Mouse (Mus musculus) midbrain, embryonic 14.5 days (tissue): ENCODE data around the gene Slc9a2. TPM values are rescaled to one million over a fixed set of nuclear protein-coding genes. Genes with fewer than 3 reads are reported as not detected.

Experiments used
- ATAC-seq: fragments of 200-750 bp; cut with Nextera tagmentation; 2 replicates; pipeline ENCODE4 v1.8.0; 2017; ENCODE audit warnings: moderate number of reproducible peaks, moderate library complexity; ENCODE audit not compliant: low FRiP score, low TSS enrichment
- DNase-seq: peaks from one replicate; pipeline ENCODE4 v3.0.0-alpha.2; 2015
- H3K27ac ChIP-seq: fragments of 300-500 bp; sonication (generic); replicated peaks from 2 replicates; pipeline ENCODE4 v1.5.1; 2014; ENCODE audit warnings: mild to moderate bottlenecking, low read depth, low read length, moderate library complexity
- H3K27me3 ChIP-seq: fragments of 300-500 bp; sonication (generic); 2 replicates; pipeline ENCODE4 v1.6.1; 2014; ENCODE audit warnings: low read length, control low read depth, mixed read lengths; ENCODE audit not compliant: control insufficient read depth, insufficient read depth
- H3K36me3 ChIP-seq: fragments of 300-500 bp; sonication (generic); 2 replicates; pipeline ENCODE4 v1.6.1; 2014; ENCODE audit warnings: low read length, control low read depth; ENCODE audit not compliant: control insufficient read depth, insufficient read depth
- H3K4me1 ChIP-seq: fragments of 300-500 bp; sonication (generic); 2 replicates; pipeline ENCODE4 v1.6.1; 2014; ENCODE audit warnings: mild to moderate bottlenecking, antibody characterized with exemption, low read length, control low read depth; ENCODE audit not compliant: control insufficient read depth, insufficient read depth
- H3K4me2 ChIP-seq: fragments of 300-500 bp; sonication (generic); 2 replicates; pipeline ENCODE4 v1.6.1; 2014; ENCODE audit warnings: mild to moderate bottlenecking, low read length, moderate library complexity
- H3K4me3 ChIP-seq: fragments of 300-500 bp; sonication (generic); replicated peaks from 2 replicates; pipeline ENCODE4 v1.5.1; 2014; ENCODE audit warnings: low read depth, low read length
- H3K9ac ChIP-seq: fragments of 300-500 bp; sonication (generic); replicated peaks from 2 replicates; pipeline ENCODE4 v1.6.1; 2014; ENCODE audit warnings: mild to moderate bottlenecking, low read length, moderate library complexity
- H3K9me3 ChIP-seq: fragments of 300-500 bp; sonication (generic); 2 replicates; pipeline ENCODE4 v1.6.1; 2016; ENCODE audit warnings: low read length, control low read depth, mixed read lengths; ENCODE audit not compliant: control insufficient read depth
- WGBS: fragments of 180-500 bp; shearing (Covaris S2); extraction: QIAGEN DNeasy Blood & Tissue Kit; methylation state at CpG from one replicate; pipeline ENCODE4 v1.1.7; 2014; 5-methylcytosine and 5-hydroxymethylcytosine counted together
- polyA plus RNA-seq: library from polyadenylated mRNA; unstranded; fragments of >200 nt; fragmentation: Nextera tagmentation; extraction: Ambion mirVana; gene quantifications from 2 replicates; pipeline ENCODE4 v1.2.1, GENCODE M21; 2014

The Slc9a2 gene
- polyA plus RNA-seq, 1 experiment from 2014 or later: 0.05 TPM

DNA sequence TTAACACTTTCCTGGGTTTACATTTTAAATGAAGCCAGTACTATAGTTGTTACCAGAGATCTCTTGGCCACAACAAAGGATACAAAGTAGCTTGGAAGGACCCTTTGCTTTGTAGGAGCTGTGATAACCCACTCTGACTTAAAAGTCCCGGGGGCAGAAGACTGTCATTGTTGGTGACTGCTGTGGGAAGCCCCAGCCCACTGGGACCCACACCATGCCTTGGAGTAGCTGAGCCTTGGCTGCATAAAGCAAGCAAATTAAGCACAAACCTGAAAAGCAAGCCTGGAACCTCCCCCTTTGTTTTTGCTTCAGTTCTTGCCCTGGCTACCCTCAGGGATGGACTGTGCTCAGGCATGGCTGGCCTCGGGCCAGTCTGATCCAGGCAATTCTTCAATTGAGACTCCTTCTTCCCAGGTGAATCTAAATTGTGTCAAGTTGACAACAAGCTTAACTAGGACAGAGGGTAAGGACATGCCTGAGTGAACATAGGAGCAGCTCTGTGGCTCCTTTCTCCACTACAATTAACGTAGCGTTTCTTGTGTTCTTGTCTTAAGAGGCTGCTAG lies 89.0 kb downstream of the Slc9a2 start:
- 47% methylated on average over 4 of the region's 4 CpGs for WGBS
- Histone ChIP-seq H3K4me3 (no peak overlapping the region), H3K36me3 (peaks cover 8% of the 10 kb centered on the region; the same call in 1 of the 2 replicates), H3K9me3 (no peaks in the 10 kb centered on the region), H3K27me3 (no peaks in the 10 kb centered on the region), H3K4me2 (no peak overlapping the region), H3K27ac (no peak overlapping the region), H3K4me1 (no peaks in the 10 kb centered on the region), H3K9ac (no peak overlapping the region)
- no peak for DNase-seq
- ATAC-seq: no peak

DNA sequence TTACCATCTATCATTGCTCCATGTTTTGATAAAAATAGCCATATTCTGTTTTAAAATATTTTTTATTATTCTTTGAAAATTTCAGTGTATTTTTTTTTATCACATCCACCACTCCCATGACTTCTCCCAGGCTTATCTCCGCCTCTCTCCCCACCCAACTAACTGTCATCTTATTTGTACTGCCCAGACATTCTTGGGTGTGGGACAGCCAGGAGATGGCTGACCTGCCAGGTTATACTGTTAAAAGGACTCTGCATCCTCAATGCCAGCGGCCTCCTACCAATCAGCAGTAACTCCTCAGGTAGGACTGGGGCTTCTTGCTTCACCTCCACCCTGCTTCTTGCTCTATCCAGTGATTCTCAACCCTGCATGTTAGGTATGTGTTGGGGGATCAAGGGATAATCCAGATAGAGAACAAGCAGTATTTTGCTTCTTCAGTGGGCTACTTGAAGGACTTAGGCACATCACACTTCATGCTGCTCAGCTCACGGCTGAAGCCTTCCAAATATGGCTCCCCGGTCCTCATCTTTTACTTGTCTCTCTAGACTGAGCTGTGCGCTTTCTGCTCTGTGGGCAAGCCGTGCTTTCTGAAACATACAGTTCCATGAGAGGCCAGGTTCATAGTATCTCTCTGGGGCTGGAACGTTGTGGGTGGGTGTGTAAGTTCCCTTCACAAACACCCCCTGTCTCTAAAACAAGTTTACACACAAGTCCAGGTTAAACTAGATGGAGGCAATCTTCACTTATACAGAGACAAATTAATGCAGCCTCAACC lies 91.0 kb downstream of the Slc9a2 start:
- no peak overlapping the region for H3K27ac ChIP-seq
- no peak overlapping the region for H3K4me2 ChIP-seq
- no peak overlapping the region for H3K4me3 ChIP-seq
- peaks cover 8% of the 10 kb centered on the region; the same call in 1 of the 2 replicates for H3K36me3 ChIP-seq
- WGBS: 95% methylated on average over 7 of the region's 7 CpGs
- no peaks in the 10 kb centered on the region for H3K9me3 ChIP-seq
- ATAC-seq: no peak
- H3K9ac ChIP-seq: no peak overlapping the region
- no peaks in the 10 kb centered on the region for H3K4me1 ChIP-seq
- DNase-seq: no peak
- no peaks in the 10 kb centered on the region for H3K27me3 ChIP-seq

DNA sequence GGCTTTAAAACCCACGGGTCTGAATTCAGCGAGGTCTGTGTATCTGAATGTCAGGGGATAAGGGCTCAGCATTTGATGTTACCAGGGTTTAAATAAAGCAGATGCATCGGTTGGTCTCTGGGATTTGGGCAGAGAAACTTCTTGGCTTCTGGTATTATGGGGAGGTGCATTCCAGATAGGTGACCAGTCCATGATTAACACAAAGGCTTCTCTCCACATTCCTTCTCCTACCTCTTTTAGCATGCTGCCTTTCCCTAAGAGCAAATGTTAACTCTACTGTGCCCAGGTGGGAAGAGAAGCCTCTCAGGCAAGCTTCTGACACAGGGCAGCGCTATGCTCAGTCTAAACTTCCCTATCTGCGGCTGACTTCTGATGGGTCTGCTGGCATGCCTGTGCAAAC lies 92.9 kb downstream of the Slc9a2 start:
- 92% methylated on average over 5 of the region's 5 CpGs for WGBS
- H3K9me3 ChIP-seq: no peaks in the 10 kb centered on the region
- DNase-seq (no peak), ATAC-seq (no peak)
- H3K4me2 ChIP-seq: no peak overlapping the region
- H3K9ac ChIP-seq: no peak overlapping the region
- no peak overlapping the region for H3K27ac ChIP-seq
- peaks cover 8% of the 10 kb centered on the region; the same call in 1 of the 2 replicates for H3K36me3 ChIP-seq
- H3K27me3 ChIP-seq: no peaks in the 10 kb centered on the region
- H3K4me1 ChIP-seq: no peaks in the 10 kb centered on the region
- no peak overlapping the region for H3K4me3 ChIP-seq

DNA sequence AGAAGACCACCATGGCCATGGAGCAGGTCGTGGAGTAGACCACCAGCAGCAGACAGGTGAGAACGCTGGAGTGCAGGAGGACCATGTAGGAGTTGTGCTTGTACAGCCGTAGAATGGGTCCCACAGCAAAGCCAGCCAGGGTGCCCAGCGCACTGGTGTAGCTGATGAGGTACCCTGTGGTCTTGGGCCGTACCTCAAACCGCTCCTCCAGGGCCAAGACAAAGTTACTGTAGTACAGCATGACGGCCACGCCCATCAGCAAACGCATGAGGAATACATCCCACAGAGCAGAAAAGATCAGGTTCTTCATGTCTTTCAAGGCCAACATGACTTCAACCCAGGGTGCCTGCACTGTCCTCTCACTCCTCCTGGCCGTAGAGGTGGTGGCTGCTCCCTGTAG lies 93.7 kb downstream of the Slc9a2 start:
- no peak overlapping the region for H3K9ac ChIP-seq
- ATAC-seq (no peak), DNase-seq (no peak)
- H3K4me1 ChIP-seq: no peaks in the 10 kb centered on the region
- peaks cover 5% of the 10 kb centered on the region for H3K9me3 ChIP-seq
- H3K4me2 ChIP-seq: no peak overlapping the region
- no peaks in the 10 kb centered on the region for H3K27me3 ChIP-seq
- peaks cover 9% of the 10 kb centered on the region for H3K36me3 ChIP-seq
- H3K27ac ChIP-seq: no peak overlapping the region
- no peak overlapping the region for H3K4me3 ChIP-seq
- WGBS: 95% methylated on average over 10 of the region's 10 CpGs

DNA sequence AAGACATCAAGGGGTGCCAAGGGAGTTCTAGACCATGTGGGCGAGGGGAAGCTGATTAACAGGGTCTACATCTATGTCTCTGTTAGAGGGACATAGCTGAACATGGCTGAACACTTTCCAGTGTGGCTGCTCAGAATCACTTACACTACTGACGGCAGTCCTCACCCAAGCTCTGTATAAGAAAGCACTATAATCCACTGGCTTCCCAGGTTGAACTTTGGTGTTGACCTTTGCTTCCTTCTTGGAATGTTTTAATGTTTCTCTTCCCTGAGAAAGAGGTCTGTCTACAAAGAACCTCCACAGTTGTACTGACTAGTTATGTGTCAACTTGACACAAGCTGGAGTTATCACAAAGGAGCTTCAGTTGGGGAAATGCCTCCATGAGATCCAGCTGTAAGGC lies 95.7 kb downstream of the Slc9a2 start:
- Histone ChIP-seq H3K27ac (no peak overlapping the region), H3K27me3 (no peaks in the 10 kb centered on the region), H3K36me3 (peaks cover 23% of the 10 kb centered on the region), H3K9ac (no peak overlapping the region), H3K4me3 (no peak overlapping the region), H3K9me3 (peaks cover 10% of the 10 kb centered on the region), H3K4me2 (no peak overlapping the region), H3K4me1 (no peaks in the 10 kb centered on the region)
- ATAC-seq: no peak
- WGBS: 78% methylated on average over 2 of the region's 2 CpGs
- DNase-seq: no peak

DNA sequence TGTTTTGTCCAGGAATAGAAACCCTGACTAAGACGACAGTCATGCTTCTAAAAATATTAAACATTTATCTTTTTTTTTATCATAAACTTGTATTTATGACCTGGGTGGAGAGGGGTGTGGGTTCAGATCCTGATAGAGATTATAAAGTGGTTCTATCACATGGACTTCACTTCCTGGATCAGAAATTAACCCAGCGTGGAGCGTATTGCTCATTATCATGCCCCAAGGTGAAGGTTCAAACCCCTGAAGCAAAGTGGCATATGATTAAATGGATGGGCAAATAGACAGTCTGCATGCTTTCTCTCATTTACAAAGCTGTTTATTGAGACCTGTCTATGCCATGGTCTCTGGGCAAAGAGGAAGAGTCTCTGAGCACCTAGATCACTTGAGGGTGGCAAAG lies 96.4 kb downstream of the Slc9a2 start:
- 89% methylated on average over 3 of the region's 3 CpGs for WGBS
- Histone ChIP-seq H3K27me3 (no peaks in the 10 kb centered on the region), H3K9me3 (peaks cover 10% of the 10 kb centered on the region), H3K9ac (no peak overlapping the region), H3K4me1 (no peaks in the 10 kb centered on the region), H3K4me3 (no peak overlapping the region), H3K27ac (no peak overlapping the region), H3K4me2 (no peak overlapping the region), H3K36me3 (peaks cover 23% of the 10 kb centered on the region)
- ATAC-seq (no peak), DNase-seq (no peak)

DNA sequence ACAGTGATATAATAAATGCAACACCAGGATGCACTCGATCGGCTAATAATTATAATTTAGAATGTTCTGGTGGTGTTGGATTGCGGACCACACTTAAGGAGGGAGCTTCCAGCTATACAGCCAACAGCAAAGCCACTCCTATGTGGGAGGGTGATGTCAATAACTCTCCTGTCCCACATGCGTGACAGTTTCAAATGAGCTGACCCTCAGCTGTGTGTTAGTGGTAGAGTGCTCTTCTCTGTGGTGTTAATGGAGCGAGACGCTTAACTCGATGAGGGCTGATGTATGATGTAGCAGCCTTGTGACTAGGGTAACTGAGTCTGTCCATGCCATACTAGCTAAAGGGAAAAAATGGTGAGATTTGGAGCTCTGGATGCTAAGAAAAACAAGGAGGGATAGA lies 103.1 kb downstream of the Slc9a2 start:
- Histone ChIP-seq H3K4me1 (no peaks in the 10 kb centered on the region), H3K27ac (no peak overlapping the region), H3K4me3 (no peak overlapping the region), H3K4me2 (no peak overlapping the region), H3K9ac (no peak overlapping the region), H3K9me3 (peaks cover 9% of the 10 kb centered on the region), H3K36me3 (peaks cover 21% of the 10 kb centered on the region; the same call in 1 of the 2 replicates), H3K27me3 (no peaks in the 10 kb centered on the region)
- no peak for DNase-seq
- WGBS: 95% methylated on average over 7 of the region's 7 CpGs
- no peak for ATAC-seq

DNA sequence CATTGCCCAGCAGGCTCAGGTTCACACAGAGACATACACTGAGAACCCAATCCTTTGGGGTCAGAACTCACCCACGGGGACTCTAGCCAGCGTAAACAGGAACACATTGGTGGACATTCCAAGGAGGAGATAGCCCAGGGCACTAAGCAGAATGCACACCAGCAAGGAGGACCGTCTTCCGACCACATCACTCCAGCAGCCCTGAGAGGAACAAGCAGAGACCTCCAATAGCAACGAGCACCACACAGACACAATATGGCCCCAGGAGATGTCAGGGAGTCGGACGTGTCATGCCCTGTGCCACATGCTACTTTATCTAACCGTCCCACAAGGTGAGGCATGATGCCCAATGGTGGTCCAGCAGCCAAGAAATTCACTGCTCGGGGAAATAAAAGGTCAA lies 103.9 kb downstream of the Slc9a2 start:
- DNase-seq (no peak), ATAC-seq (no peak)
- no peaks in the 10 kb centered on the region for H3K4me1 ChIP-seq
- H3K27me3 ChIP-seq: no peaks in the 10 kb centered on the region
- no peak overlapping the region for H3K9ac ChIP-seq
- H3K4me3 ChIP-seq: no peak overlapping the region
- H3K36me3 ChIP-seq: peaks cover 17% of the 10 kb centered on the region; the same call in 1 of the 2 replicates
- peaks cover 2% of the 10 kb centered on the region; the same call in 1 of the 2 replicates for H3K9me3 ChIP-seq
- H3K27ac ChIP-seq: no peak overlapping the region
- WGBS: 91% methylated on average over 9 of the region's 9 CpGs
- no peak overlapping the region for H3K4me2 ChIP-seq
